Mouse (Mus musculus): Measurements from ENCODE around the gene Prelid3b.

- no peak for TF ChIP-seq EP300 (IDR thresholded peaks at IDR 0.05)
- TF ChIP-seq CTCF (IDR thresholded peaks at IDR 0.05) = no peak
Observed at GRCm38 (mm10) chr2:174478746-174479145, 5.9 kb upstream of the Prelid3b start.

Data from lung, postnatal 0 days (tissue).